Mouse (Mus musculus) layer of hippocampus, postnatal 25 days (tissue): ENCODE measurements around the gene Olfr110. TPM values are rescaled to one million over a fixed set of nuclear protein-coding genes. Genes with fewer than 3 reads are reported as not detected.
"Not testable (repeated sequence)": the region's sequence is repeated elsewhere in the genome, so short reads cannot be mapped to it uniquely, and the experiment has no call there.

ENCODE experiments used
- DNase-seq, 2 experiments: peaks; one replicate each; pipeline ENCODE4 v3.0.0; 2022; ENCODE audit warnings: mixed read lengths in 2 of 2, low spot score in 1 of 2; ENCODE audit errors: extremely low spot score in 1 of 2
- total RNA-seq, 2 experiments: library from RNA; stranded (reverse); gene quantifications; 2 replicates each; pipeline ENCODE4 v1.2.3; 2021

The Olfr110 gene
- not detected for total RNA-seq

DNA sequence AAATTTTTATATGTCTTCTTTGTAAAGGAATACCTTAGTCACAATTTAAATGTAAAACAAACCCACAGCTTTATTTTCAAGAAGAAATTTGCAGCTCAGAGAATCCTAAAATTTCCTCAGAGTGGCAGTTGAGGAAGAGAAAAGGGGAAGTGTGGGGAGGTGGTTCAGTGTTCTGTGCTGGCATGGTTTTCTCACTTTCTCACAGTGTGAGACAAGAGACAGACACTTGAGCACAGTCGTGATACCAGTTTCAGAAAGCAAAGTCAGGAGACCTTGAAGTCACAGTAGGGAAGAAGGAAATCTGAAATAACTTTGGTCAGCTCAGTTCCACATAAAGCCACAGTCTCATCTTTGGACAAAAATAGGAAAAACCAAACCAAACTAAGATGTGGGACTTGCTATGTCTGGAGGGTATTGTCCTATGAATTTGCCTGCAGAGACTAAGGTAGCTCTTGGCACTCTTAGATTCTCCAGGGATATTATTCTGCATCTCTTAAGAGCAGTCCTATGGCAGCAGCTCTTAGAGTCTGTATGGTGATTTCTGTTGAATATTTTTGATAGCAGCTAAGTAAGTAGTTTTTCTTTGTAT lies at the start of gene Olfr110:
Olfr110 (plus strand) TSS at position 539 of the 589 bp plus-strand sequence.
- no peak for DNase-seq

DNA sequence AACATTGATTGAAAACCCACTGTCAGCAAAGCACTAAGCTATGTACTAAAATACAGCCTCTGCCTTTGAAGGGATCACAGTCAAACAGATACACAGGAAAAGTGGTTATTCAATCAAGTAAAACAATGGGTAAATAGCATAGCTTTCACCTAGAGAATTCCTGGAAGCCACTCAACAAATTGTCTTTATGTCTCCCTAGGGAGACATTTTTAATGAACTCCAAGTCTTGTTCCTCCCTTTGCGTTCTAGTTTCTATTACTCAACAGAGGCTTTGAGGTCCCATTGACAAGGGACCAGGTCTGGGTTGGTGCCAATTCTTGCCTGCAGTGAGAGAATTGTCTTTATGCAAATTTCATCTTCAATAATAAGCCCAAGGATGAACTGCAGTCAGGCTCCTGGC lies 47.1 kb upstream of the Olfr110 start, which contains the start of gene Olfr108:
Olfr108 (plus strand) TSS at position 301 of the 400 bp plus-strand sequence.
- DNase-seq, result no peak

DNA sequence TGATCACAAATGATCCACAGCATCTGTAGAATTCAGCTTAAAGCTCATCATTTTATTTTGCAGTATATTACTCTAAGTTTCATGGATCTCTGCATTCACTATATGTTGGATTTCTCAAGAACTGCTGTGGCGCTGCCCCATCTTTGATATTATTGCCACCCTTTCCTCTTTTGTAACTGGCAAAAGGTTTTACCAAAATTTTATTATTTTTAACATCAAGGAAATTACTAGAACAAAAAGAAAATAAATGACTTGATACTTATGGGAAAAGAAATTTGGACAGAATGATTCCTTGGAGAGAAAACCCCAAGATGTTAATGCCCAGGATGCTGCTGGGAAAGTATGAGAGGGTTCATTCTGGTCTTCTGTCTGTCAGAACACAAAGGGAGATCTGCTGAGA lies 33.7 kb upstream of the Olfr110 start, which contains the start of gene Olfr109:
Olfr109 (plus strand) TSS at position 301 of the 400 bp plus-strand sequence.
- DNase-seq, result no peak

DNA sequence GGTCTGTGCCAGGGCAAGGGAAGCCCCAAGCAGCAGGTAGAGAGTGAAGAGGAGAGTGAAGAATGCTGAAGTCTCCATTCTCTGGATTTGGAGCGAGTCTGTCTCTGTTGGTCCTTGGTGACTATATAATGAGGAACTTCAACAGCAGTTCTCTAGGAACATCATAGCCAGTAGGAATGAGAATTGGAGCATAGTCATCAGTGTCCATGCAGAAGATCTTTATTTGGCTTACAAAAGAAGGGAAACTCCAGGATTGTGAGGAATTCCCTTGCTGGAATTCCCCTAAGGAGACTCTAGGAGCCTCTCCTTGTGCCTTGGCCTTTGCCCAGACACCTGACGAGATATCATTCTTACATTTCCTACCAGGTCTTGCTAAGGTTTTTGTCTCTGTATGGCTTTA lies 8.8 kb upstream of the Olfr110 start, which contains the start of gene H2-M2:
H2-M2 (minus strand) TSS at position 101 of the 400 bp plus-strand sequence.
- no peak for DNase-seq

DNA sequence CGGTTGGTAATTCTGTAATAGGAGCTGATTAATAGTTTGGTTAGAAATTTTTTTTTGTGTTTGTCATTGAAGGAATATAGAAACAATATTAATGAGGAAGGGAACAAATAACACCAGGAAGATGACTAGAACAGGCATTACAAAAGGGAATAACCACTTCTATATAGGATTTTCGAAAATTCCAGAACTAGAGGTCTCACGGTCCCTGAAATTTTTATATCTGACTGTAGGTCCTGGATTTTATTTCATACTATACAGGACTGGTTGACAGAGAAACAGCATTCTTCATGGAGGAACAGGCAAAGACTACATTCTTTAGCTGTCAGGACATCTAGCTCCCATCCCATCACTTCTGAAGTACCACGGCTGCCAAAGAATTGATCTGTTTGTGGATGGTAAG lies 15.5 kb downstream of the Olfr110 start, which contains the start of gene Olfr111:
Olfr111 (plus strand) TSS at position 301 of the 400 bp plus-strand sequence.
- DNase-seq, result no peak

DNA sequence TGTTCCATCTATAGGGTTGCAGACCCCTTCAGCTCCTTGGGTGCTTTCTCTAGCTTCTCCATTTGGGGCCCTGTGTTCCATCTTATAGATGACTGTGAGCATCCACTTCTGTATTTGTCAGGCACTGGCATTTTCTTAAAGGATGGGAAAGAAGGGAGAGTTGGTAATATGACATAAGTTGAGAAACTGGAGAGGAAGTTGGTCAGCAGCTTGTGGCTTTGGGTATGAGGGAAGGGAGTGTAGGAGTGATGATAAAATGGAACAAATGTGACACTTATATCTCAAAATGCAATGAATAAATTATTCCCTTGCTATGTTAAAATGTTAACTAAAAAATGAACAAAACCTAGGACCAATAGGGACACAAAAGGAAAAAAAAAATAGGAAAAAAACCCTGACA lies 32.3 kb downstream of the Olfr110 start:
- not testable (repeated sequence) for DNase-seq

DNA sequence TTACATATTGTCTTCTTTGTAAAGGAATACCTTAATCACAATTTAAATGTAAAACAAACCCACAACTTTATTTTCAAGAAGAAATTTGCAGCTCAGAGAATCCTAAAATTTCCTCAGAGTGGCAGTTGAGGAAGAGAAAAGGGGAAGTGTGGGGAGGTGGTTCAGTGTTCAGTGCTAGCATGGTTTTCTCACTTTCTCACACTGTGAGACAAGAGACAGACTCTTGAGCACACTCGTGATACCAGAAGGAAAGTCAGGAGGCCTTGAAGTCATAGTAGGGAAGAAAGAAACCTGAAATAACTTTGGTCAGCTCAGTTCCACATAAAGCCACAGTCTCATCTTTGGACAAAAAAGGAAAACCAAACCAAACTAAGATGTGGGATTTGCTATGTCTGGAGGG lies 33.2 kb downstream of the Olfr110 start:
- not testable (repeated sequence) for DNase-seq

DNA sequence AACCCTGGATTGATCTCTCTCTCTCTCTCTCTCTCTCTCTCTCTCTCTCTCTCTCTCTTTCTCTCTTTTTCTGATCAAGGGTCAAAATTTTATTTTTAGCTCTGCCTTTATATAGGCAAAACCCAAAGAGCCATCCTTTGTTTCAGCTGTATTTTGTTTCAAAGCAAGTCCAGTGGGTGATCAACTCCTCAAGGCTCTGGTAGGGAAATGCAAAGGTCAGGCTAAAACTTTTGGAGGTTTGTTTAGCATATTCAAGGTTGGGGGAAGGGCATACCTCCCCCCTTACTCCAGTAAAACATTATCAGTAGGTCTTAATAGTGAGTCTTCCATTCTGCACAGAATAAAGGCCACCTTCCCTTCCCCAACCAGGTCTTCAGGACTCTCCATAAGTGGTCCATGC lies 42.9 kb downstream of the Olfr110 start:
- no peak for DNase-seq

DNA sequence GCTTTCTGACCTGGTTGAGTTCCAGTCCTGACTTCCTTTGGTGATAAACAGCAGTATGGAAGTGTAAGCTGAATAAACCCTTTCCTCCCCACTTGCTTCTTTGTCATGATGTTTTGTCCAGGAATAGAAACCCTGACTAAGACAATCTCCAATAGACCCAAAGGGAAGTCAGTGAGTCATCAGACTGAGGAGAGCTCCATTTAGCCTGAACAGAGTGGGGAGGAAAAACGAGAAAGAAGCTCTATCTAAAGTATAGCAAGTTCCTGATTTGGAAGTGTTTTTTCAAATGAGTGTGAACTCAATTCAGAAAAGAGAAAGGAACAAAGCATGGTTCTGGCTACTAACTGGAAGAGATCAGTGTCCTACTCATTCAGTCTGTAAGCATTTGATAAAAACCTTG lies 46.1 kb downstream of the Olfr110 start:
- not testable (repeated sequence) for DNase-seq

DNA sequence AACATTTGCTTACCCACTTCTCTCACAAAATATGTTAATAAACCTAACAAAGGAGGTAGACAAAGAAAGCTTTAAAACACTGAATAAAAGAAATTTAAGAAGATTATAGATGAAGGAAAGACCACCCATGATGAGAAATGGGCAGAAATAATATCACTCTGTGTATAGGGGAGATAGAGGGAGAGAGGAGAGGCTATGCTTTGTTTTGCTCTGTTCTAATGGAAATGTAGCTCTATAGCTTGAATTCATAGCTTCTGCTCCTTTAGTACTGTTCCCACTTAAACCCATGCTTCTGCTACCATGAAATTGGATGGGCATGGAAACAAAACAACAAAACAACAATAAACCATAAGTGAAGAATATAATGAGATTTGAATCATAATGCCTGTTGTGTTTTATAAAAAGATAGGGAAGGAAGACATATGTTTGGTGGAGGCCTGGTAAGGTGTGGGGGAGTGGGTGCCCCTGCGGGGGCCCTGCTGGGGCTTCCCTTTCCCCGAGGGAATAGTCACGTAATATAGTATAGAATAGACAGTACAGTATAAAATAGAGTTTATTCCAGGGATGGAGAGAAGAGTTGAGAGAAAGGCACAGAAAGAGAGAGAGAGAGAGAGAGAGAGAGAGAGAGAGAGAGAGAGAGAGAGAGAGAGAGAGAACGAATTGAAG lies 49.3 kb downstream of the Olfr110 start:
- DNase-seq, result no peak

DNA sequence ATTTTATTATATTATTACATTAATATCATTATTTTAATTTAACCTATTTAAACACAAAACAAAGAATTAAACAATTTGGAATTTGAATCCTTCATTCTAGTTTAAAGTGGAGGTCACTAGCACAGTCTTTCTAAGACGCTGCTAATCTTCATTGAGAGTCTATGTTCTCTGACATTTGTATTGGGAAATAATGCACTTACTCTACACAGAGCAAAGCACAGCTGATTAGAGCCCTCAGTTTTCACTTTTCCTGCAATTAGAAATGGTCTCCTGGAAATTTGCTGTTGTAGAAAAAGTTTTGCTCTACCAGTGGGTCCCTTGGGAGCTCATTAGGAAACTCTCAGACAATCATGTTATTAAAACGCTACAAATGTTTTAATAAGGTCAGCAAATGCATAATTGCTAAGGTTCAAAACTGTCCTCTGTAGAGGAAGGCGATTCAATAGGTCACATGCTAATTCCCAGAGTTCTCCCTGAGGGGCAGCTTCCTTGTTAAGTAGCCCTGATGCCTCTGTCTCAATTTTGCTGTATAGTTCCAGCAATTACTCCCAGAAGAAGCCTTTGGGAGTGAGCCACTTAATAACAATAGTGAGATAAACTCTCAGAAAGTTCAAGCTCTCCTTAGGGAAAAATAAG lies 51.6 kb downstream of the Olfr110 start:
- no peak for DNase-seq

Other genes with a start within 250 kb of the Olfr110 start
- not detected for gene Olfr98, start 228.7 kb upstream of the Olfr110 start, total RNA-seq
- 1 to 10 TPM; 1.2 to 2.2 TPM for gene H2-M3, start 222.2 kb upstream of the Olfr110 start, total RNA-seq
- gene Olfr99, start 209.0 kb upstream of the Olfr110 start, total RNA-seq, result not detected
- not detected for gene Olfr101, start 188.2 kb upstream of the Olfr110 start, total RNA-seq
- not detected for gene Olfr102, start 175.4 kb upstream of the Olfr110 start, total RNA-seq
- gene Olfr103, start 152.8 kb upstream of the Olfr110 start, total RNA-seq, result not detected
- not detected for gene Olfr104-ps, start 132.9 kb upstream of the Olfr110 start, total RNA-seq
- not detected for gene Olfr105-ps, start 113.4 kb upstream of the Olfr110 start, total RNA-seq
- not detected for gene Olfr106-ps, start 102.1 kb upstream of the Olfr110 start, total RNA-seq
- gene Olfr107, start 93.2 kb upstream of the Olfr110 start, total RNA-seq, result not detected
- not detected for gene Olfr108, start 47.0 kb upstream of the Olfr110 start, total RNA-seq
- not detected for gene Olfr109, start 33.6 kb upstream of the Olfr110 start, total RNA-seq
- not detected for gene H2-M2, start 8.9 kb upstream of the Olfr110 start, total RNA-seq
- not detected for gene Olfr111, start 15.6 kb downstream of the Olfr110 start, total RNA-seq
- gene Olfr112, start 77.0 kb downstream of the Olfr110 start, total RNA-seq, result not detected
- not detected for gene Olfr113, start 85.2 kb downstream of the Olfr110 start, total RNA-seq
- not detected for gene Olfr114, start 100.3 kb downstream of the Olfr110 start, total RNA-seq
- gene Olfr115, start 134.6 kb downstream of the Olfr110 start, total RNA-seq, result not detected
- not detected for gene Olfr116, start 134.7 kb downstream of the Olfr110 start, total RNA-seq
- gene Olfr117, start 171.3 kb downstream of the Olfr110 start, total RNA-seq, result not detected
- not detected for gene Olfr118, start 174.5 kb downstream of the Olfr110 start, total RNA-seq
- gene Olfr119, start 204.1 kb downstream of the Olfr110 start, total RNA-seq, result not detected
- gene Olfr120, start 229.3 kb downstream of the Olfr110 start, total RNA-seq, result not detected